ENCODE assay signal across 15 mouse cellular contexts in the genomic region with DNA sequence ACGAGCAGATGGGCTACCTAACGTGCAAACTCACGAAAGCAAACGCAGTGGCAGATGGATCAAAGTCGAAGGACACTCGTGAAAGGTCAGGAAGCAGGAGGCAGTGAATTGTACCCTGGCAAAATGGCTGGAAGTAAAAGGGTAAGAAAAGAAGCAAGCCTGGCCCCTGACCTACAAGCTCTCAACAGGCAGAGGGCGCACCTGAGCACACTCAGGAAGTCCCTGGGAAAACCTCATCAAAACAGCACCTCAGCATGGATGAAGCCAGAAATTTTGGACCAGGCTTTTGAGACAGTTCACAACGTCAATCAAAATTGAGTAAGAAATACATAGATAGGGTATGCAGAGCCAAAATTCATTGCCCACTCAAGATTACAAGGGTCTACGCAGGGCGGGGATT. TPM values are rescaled to one million over a fixed set of nuclear protein-coding genes. Genes with fewer than 3 reads are reported as not detected.
DNase-seq lines count a peak whose midpoint lies in the region; ATAC-seq and TF ChIP-seq lines count a peak whose summit lies in the region.
"Not testable (repeated sequence)": the region's sequence is repeated elsewhere in the genome, so short reads cannot be mapped to it uniquely, and the experiment has no call there.
"Had no signal": no experiment of that assay in that cellular context is flagged by ENCODE, and none has a peak within 500 bp of the region (broad histone marks: within the 10 kb centered on the region; RNA-seq: fewer than 3 reads in every experiment).

No protein-coding gene starts in this region.

- TF ChIP-seq POLR2A in lung, adult 2 months (IDR thresholded peaks at IDR 0.05; ENCODE audit: borderline replicate concordance, extremely low read depth, low read depth, low read length), result not testable (repeated sequence)

- not testable (repeated sequence) for H3K4me1 ChIP-seq in intestine, embryonic 14.5 days (replicated peaks; ENCODE audit: control insufficient read depth, insufficient read depth, low read length); lung, adult 2 months (ENCODE audit: control insufficient read depth, insufficient read depth, low read length)

- DNase-seq in adrenal gland, postnatal 36 days, result peak; percentile 0
- DNase-seq in embryo, embryonic 11 days, result peak; percentile 57
- DNase-seq in heart, adult 11 months, result peak; percentile 55
- peak; percentile 51 for DNase-seq in intestine, embryonic 14.5 days (ENCODE audit: low spot score)
- DNase-seq in layer of hippocampus, adult 2 months (ENCODE audit: low spot score in 2 of 2), result peak in 1 of 2 experiments; percentile 8
- not testable (repeated sequence) for DNase-seq in lung, adult 2 months
- DNase-seq in retina, postnatal 1 day, result peak; percentile 69
- peak; percentile 3 for DNase-seq in urinary bladder, postnatal 14 days (ENCODE audit: low spot score)

- H3K4me2 ChIP-seq in intestine, embryonic 14.5 days (ENCODE audit: low read length), result not testable (repeated sequence)

- not testable (repeated sequence) for ATAC-seq in intestine, embryonic 14.5 days (replicated peaks; ENCODE audit: low FRiP score, low TSS enrichment, low read depth)

- not testable (repeated sequence) for H3K27ac ChIP-seq in intestine, embryonic 14.5 days (ENCODE audit: low read depth); layer of hippocampus, adult 2 months

- 3% methylated on average over 6 of the region's 10 CpGs for WGBS in intestine, embryonic 14.5 days
- 2% methylated on average over 8 of the region's 10 CpGs for WGBS in lung, adult 2 months

- not testable (repeated sequence) for H3K4me3 ChIP-seq in intestine, embryonic 14.5 days (ENCODE audit: low read depth, low read length); layer of hippocampus, adult 2 months; lung, adult 2 months (replicated peaks; ENCODE audit: extremely low read depth, low read depth, low read length)

- not testable (repeated sequence) for H3K9me3 ChIP-seq in intestine, embryonic 14.5 days (ENCODE audit: control insufficient read depth, low read length)

- H3K27me3 ChIP-seq in intestine, embryonic 14.5 days (replicated peaks; ENCODE audit: control insufficient read depth, insufficient read depth, low read length), result not testable (repeated sequence)

- not testable (repeated sequence) for H3K9ac ChIP-seq in intestine, embryonic 14.5 days (ENCODE audit: low read length)

- H3K36me3 ChIP-seq in intestine, embryonic 14.5 days (ENCODE audit: control insufficient read depth, insufficient read depth, low read length), result not testable (repeated sequence)

- peak; percentile 61 for TF ChIP-seq CTCF in layer of hippocampus, adult 2 months (conservative IDR thresholded peaks at IDR 0.05)
- peak; percentile 41; the same call in 1 of the 2 replicates for TF ChIP-seq CTCF in lung, adult 2 months (IDR thresholded peaks at IDR 0.05; ENCODE audit: insufficient read depth, low read length)

RNA-seq across cellular contexts. Expression of gene Gm3727, which starts 21.0 kb away (rescaled TPM):
- total RNA-seq in adrenal gland, postnatal 36 days (2021), result not detected
- polyA plus RNA-seq in intestine, embryonic 14.5 days (2014; fragmentation: Nextera tagmentation; extraction: Ambion mirVana), result not detected in 2 replicates
- total RNA-seq in layer of hippocampus, adult 2 months (2021), result not detected
- not detected in 2 replicates for polyA plus RNA-seq in lung, adult 2 months (2012; rRNA removed)
- total RNA-seq: layer of hippocampus, postnatal 14 days; megakaryocyte progenitor cell, adult 5-6 weeks had no signal
- polyA plus RNA-seq: embryonic facial prominence, embryonic 15.5 days; frontal cortex, adult 2 months; hindbrain, embryonic 16.5 days; myocyte; stomach, embryonic 14.5 days had no signal

RNA-seq across cellular contexts. Expression of gene Gm16434, which starts 49.2 kb away (rescaled TPM):
- total RNA-seq in adrenal gland, postnatal 36 days (2021), result not detected
- not detected in 2 replicates for polyA plus RNA-seq in intestine, embryonic 14.5 days (2014; fragmentation: Nextera tagmentation; extraction: Ambion mirVana)
- total RNA-seq in layer of hippocampus, adult 2 months (2021), result not detected
- not detected in 2 replicates for polyA plus RNA-seq in lung, adult 2 months (2012; rRNA removed)
- total RNA-seq: layer of hippocampus, postnatal 14 days; megakaryocyte progenitor cell, adult 5-6 weeks had no signal
- polyA plus RNA-seq: embryonic facial prominence, embryonic 15.5 days; hindbrain, embryonic 16.5 days; myocyte; stomach, embryonic 14.5 days had no signal
